Mouse (Mus musculus) CH12.LX (cell line): ENCODE results near the gene Cobll1.

Source experiments
- BHLHE40 ChIP-seq: IDR thresholded peaks from 2 replicates; pipeline ENCODE4 v1.6.1; 2011; ENCODE audit warnings: mild to moderate bottlenecking, low read depth, low read length, improper control_type of control experiment
- CHD2 ChIP-seq: IDR thresholded peaks from 2 replicates; pipeline ENCODE4 v1.6.1; 2011; ENCODE audit warnings: low read length, improper control_type of control experiment
- CTCF ChIP-seq, 2 experiments: IDR thresholded peaks in 1 of 2; conservative IDR thresholded peaks in 1 of 2; 2 replicates each; pipeline ENCODE4 v1.5.1; 2011 to 2012; ENCODE audit warnings: low read depth in 2 of 2, low read length in 2 of 2, improper control_type of control experiment in 1 of 2, inconsistent platforms in 1 of 2, mild to moderate bottlenecking in 1 of 2, moderate library complexity in 1 of 2
- MAFK ChIP-seq: IDR thresholded peaks from 2 replicates; pipeline ENCODE4 v1.6.1; 2011; ENCODE audit warnings: low read length, improper control_type of control experiment; ENCODE audit not compliant: insufficient replicate concordance
- PAX5 ChIP-seq: IDR thresholded peaks from 2 replicates; pipeline ENCODE4 v1.6.1; 2012; ENCODE audit warnings: low read length, inconsistent platforms, mixed read lengths
- POLR2A ChIP-seq: IDR thresholded peaks from 2 replicates; pipeline ENCODE4 v1.6.1; 2011; ENCODE audit warnings: low read depth, mild to moderate bottlenecking, improper control_type of control experiment, low read length
- USF1 ChIP-seq: IDR thresholded peaks from 2 replicates; pipeline ENCODE4 v1.6.1; 2014; ENCODE audit warnings: low read depth, mild to moderate bottlenecking, inconsistent platforms, low read length, improper control_type of control experiment
- ZC3H11A ChIP-seq: IDR thresholded peaks from 2 replicates; pipeline ENCODE4 v1.6.1; 2012; ENCODE audit warnings: low read depth, mild to moderate bottlenecking, inconsistent platforms, low read length, improper control_type of control experiment
- ZMIZ1 ChIP-seq: IDR thresholded peaks from 2 replicates; pipeline ENCODE4 v1.6.1; 2012; ENCODE audit warnings: low read depth, mild to moderate bottlenecking, inconsistent platforms, low read length, improper control_type of control experiment
- ZNF384 ChIP-seq: IDR thresholded peaks from 2 replicates; pipeline ENCODE4 v1.6.1; 2012; ENCODE audit warnings: low read depth, low read length, improper control_type of control experiment, inconsistent platforms

DNA sequence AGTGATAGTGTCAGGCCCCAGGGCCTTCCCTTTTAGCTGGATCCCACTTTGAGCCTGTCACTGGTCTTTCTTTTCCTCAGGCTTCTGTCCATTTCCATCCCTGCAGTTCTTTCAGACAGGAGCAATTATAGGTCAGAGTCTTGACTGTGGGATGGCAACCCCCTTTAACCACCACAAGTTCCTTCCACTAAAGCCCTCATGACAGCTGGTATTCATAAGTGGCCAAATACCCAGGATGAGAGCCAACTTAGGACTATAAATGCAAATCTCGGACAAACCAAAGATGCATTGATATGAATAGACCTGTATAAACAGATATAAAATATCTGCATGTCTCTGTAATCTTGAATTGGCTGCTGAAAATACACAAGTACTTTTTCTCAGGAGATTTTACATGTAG lies 49.5 kb upstream of the Cobll1 start:
- no peak for TF ChIP-seq ZC3H11A
- no peak for TF ChIP-seq CTCF (conservative IDR thresholded peaks at IDR 0.05 in 1 of 2, IDR thresholded peaks at IDR 0.05 in 1 of 2; ENCODE audit: low read depth in 2 of 2, low read length in 2 of 2)
- no peak for TF ChIP-seq CHD2
- TF ChIP-seq POLR2A, result no peak
- no peak for TF ChIP-seq MAFK
- TF ChIP-seq PAX5, result no peak
- TF ChIP-seq ZNF384, result no peak
- TF ChIP-seq ZMIZ1, result no peak
- no peak for TF ChIP-seq USF1
- TF ChIP-seq BHLHE40, result no peak
